Mouse (Mus musculus): ENCODE results near the gene Tgfbrap1.
"Not testable (repeated sequence)": the region's sequence is repeated elsewhere in the genome, so short reads cannot be mapped to it uniquely, and the experiment has no call there.

Gene Tgfbrap1

DNA sequence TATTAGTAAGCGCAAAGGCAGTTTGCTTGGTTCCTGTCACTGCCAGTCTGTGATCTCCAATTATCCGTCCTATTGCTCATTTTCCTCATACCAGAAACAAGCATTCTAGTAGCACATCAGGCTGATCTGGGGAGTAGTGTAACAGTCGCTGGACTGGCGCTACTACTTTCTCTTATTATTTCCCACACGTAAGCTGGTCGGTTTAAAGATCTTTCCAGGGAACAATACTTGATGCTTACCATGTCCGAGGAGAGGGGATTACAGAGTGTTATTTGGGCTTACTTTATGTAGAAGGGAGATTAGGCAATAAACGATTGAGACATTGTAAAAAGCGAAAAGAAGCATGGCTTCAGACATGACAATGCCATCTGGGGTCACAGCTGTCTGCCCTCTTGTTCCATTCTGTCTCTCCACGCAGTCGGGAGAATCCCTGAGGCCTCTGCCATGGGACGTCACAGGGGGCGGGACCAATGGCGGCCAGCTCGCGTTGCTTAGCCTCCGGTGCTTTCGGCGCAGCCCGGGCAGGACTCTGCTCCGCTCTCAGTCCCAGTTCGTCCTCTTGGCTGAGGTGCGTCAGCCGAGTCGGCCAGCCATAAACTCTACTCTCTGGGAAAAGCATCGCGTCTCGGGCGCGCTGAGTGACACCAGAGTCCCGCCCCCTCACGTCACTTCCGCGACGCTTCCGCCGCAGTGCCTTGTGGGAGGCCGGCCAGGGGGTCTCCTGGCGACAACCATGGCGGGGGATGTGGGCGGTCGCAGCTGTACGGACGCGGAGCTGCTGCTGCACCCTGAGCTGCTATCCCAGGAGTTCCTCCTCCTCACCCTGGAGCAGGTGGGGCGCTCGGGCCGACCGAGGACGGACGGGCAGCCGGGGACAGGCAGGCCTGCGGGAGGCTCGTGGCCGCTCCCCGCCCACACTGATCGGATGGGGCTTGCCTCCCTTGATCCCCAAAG lies at the start of gene Tgfbrap1, which contains the start of gene AI597479:
TSS of gene Tgfbrap1 (minus strand) at position 607 of the 954 bp plus-strand sequence.
TSS of gene AI597479 (plus strand) at position 680 of the 954 bp plus-strand sequence.
- DNase-seq (ENCODE audit: low spot score): peak; percentile 96

DNA sequence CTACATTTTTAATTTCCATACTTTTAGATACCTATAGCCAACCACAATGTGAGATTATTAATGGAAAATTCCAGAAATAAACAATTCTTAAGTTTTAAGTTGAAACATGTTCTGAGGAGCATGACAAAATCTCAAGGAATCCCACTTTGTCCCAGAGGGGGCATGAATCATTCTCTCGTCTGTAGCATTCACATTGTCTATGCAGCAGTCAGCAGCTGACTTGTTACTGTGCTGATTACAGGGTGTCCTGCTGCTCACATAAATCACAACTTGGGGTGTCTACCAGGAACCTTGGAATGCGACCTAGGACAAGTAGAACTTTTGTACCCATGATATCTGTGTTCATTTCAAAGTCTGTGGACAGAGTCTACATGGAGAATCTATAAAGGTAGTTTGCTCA lies 49.0 kb upstream of the Tgfbrap1 start:
- DNase-seq (ENCODE audit: low spot score): no peak

DNA sequence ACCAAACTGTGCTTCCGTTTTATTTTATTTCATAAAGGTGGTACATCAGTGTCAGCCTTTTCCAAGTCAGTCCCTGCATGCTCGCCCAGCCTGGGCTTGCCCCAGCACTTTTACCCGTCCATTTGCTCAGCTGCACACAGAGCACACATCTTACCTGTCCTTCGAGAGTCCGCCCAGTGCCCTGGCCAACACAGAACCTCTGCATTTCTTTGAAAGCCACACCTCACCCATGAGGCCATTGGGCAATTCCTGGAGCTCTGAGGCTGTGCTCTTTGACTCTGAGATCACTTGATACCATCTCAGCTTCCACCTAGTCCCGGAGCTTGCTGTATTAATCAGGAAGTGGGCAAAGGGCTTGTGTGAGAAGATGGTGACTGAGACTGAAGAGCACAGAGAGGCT lies 47.0 kb upstream of the Tgfbrap1 start:
- DNase-seq (ENCODE audit: low spot score): no peak

DNA sequence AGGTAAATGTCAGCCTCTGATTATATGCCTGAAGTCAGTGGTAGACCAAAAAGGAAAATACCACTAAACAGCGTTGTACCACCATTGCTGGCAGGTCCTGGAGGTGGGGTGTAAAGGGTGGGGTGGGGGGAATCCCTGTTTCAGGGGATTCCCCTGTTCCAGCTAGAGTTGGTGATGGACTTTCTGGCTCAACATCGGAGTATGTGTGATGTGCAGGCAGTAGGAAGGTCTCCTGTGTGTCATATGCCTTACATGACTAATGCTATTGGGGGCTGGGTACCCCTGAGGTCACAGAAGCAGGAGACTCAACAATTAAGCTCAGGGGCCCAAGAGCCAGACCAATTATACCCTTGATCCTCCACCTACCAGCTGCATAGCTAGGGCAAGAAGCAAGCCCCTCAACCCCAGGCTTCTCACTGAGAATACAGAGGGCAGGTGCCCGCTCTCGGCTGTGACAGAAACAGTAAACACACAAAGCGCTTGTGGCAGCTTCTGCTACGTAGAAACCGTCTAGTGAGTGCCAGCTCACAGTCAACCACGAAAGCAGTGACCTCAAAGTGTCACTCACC lies 46.0 kb upstream of the Tgfbrap1 start:
- no peak for DNase-seq (ENCODE audit: low spot score)

DNA sequence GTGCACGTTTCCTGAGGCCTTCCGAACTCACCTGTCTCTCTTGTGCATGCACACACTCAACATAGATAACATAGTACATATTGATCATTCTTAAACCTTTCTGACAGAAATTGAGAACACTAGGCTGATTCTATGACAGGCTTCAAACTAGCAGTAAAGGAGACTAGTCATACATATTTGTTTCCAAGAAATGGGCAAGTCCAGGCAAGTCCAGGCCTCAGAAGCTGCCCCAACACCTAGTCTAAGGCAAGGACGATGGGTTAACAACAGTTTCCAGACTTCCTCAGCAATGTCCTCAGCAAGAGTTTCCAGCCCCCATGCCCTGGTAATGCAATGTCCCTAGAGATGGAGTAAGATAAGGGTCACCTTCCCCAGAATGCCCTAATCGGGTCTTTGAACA lies 45.4 kb upstream of the Tgfbrap1 start:
- no peak for DNase-seq (ENCODE audit: low spot score)

DNA sequence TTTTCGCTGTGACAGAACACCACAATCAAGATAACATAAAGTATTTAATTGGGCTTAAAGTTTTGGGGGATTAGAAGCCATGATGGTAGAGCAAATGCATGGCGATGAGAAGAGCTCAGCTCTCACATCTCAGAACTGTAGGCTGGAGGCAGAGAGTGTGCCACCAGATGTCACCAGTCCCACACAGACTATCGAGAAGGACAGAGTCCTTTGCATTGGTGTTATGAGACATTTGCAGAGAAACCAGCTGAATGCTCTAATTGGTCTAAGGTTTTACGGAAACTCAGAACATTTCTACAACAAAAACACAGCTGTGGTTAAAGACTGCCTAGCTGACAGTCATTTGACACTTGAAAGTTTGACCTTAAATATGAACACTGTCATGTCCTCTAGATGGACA lies 44.8 kb upstream of the Tgfbrap1 start:
- DNase-seq (ENCODE audit: low spot score): peak; percentile 8

DNA sequence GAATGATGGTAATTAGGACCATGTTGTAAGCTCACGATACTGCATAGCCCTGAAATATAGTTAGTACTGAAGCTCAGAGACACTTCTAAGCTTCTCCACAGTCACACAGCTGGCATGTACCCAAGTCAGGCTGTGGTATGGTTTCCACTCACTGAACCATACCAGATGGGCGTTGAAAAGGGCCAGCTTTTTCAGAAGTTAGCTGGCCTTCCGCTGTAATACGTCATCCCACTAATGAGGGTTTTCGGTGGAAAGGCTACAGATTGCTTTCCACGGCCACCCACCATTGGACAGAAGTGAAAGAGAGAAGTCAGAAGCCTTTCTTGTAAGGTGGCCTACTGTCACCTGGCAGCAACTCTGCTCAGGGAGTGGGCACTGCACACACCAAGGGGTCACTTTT lies 44.4 kb upstream of the Tgfbrap1 start:
- DNase-seq (ENCODE audit: low spot score): no peak

DNA sequence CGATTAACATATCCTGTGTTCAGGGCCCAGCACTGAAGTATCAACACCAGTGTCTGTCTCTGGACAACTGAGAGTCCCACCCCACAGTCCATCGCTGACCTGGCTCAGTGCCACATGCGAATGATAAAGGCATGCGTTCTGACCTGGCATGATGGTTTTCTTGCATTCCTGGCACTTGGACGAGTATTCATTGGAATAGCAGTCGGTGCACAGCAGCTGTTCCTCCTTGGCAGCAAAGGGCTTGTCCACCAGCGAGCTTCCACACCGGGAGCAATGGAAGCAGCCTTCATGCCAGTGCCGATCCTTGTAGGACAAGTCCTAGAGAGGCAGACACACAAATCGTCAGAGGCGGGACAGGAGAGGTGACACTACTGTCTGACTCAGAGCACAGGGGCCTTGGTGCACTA lies 43.1 kb upstream of the Tgfbrap1 start:
- no peak for DNase-seq (ENCODE audit: low spot score)

DNA sequence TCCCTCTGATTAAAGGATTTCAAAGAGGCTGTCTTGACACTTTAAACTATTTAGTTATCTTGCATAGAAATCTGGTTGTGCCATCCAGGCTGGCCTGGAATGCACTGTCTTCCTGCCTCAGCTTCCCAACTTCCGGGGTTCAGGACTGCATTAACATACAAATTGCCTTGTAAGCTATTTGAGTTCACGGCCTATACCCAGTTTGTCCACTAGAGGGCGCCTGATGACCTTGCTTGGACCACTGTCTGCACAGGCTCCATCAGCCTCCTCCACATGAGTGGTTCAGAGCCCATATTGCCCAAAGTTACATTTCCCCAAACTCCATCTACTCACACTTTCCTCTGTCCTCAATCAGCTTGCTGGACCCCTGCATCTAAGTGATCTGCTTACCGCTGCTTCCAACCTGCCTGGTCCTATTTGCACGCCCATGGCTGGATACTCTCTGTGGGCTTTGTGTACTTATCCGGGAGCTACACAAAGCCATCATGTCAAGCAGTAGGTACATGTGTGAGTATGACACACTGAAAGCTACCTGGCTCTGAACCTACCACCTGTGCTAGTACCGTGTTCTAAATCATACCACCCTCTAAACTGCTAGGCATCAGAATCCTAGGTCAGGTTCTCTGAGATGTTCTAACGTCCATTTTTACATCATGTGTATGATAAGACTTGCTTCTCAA lies 41.3 kb upstream of the Tgfbrap1 start:
- peak; percentile 96 for DNase-seq (ENCODE audit: low spot score)

DNA sequence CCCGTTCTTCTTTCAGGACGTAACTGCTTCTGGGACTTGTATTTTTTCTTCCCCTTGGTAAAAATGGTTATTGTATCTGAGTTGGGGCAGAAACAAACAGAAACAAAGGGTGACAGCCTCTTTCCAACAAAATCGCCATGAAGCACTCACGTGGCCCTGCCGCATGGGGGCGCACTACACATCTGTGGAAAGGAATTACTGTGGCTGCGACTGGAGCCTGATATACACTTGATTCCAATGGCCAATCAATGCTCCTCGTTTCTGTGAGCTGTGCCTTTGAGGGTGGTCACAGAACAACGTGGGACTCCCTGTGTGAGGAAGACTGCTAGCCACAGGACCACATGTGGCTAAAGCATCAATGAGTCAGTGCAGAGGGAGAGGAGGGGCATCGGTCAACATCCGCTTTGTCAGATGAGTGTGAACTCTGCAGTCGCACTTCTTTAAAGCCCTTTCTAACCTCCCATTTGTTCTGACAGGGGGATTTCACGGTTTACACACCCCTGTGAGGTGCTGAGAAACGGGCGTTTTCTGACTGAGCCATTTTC lies 39.9 kb upstream of the Tgfbrap1 start:
- DNase-seq (ENCODE audit: low spot score): no peak

DNA sequence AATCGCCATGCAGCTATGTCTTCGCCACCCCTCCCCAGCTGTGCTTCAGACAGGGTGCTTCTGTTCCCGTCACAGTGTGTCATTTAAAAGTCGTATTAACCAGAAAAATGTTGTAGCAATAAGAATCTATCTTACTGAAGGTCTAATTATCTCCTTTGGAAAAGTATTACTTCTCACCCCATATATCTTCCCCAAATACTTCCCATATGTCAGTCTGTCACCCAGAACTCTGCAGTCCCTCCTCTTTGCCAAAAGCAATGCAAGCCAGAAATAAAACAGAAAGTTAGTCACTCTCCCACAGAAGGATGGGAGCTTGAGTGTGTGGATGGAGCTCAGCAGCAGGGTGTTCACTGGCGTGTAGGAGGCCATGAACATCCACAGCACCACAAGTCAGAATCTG lies 38.9 kb upstream of the Tgfbrap1 start:
- no peak for DNase-seq (ENCODE audit: low spot score)

DNA sequence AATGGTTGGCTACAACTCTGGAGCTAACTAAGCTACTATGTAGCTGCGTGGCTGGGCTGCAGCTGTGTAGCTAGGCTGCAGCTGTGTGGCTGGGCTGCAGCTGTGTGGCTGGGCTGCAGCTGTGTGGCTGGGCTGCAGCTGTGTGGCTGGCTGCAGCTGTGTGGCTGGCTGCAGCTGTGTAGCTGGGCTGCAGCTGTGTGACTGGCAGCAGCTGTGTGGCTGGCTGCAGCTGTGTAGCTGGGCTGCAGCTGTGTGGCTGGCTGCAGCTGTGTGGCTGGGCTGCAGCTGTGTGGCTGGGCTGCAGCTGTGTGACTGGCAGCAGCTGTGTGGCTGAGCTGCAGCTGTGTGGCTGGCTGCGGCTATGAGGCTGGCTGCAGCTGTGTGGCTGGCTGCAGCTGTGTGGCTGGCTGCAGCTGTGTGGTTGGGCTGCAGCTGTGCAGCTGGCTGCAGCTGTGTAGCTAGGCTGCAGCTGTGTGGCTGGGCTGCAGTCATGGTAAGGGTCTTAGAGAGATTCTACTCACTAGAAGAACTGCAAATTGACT lies 38.1 kb upstream of the Tgfbrap1 start:
- DNase-seq (ENCODE audit: low spot score): not testable (repeated sequence)

DNA sequence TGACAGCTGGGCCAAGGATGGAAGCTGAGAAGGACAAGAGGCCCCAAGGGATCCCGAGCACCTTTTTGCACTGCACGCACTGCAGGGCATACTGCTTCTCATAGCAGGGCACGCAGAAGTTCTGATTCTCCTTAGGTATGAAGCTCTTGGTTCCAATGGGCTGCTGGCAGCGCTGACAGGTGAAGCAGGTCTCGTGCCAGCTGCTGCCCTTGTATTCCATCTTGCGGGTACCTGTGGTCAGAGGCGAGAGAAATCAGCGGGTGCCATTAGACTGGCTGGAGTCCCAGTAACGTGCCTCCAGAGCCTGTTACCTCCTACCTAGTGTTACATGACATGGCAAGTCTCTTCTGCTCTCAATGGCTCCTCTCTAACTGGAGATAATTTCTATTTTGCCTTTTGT lies 33.2 kb upstream of the Tgfbrap1 start:
- no peak for DNase-seq (ENCODE audit: low spot score)

DNA sequence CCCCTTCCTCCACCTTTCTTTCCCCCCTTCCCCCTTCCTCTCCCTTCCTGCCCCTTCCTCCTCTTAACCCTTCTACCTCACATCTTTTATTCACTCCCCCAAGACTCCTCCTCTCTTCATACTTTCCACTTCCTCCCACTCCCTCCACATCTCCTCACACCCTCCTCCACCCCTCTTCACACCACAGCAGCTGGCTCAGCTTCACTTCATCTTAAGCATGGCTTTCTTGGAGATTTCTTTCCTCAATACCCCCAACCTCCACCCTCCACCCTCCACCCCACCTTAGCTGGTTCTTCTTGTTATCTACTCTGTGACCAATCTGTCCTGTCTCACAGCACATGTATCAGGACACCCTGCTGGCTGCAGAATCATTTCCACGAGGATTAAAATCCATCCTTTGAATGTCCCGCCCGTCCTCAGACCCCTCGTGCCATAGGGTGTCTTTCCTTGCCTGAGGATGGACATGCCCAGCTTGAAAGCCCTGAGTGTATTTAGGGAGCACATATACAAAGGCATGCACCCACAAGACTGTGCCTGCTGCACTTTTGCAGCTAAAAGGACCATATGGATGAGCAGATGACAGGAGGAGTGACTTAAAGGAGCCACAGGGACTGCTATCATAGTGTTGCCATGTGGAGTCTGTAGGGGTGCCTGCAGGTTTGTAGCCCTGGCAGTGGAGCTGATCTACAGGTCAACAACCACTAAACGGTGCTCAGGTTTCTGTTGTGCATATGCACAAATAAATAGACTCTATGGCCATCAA lies 32.0 kb upstream of the Tgfbrap1 start:
- no peak for DNase-seq (ENCODE audit: low spot score)

DNA sequence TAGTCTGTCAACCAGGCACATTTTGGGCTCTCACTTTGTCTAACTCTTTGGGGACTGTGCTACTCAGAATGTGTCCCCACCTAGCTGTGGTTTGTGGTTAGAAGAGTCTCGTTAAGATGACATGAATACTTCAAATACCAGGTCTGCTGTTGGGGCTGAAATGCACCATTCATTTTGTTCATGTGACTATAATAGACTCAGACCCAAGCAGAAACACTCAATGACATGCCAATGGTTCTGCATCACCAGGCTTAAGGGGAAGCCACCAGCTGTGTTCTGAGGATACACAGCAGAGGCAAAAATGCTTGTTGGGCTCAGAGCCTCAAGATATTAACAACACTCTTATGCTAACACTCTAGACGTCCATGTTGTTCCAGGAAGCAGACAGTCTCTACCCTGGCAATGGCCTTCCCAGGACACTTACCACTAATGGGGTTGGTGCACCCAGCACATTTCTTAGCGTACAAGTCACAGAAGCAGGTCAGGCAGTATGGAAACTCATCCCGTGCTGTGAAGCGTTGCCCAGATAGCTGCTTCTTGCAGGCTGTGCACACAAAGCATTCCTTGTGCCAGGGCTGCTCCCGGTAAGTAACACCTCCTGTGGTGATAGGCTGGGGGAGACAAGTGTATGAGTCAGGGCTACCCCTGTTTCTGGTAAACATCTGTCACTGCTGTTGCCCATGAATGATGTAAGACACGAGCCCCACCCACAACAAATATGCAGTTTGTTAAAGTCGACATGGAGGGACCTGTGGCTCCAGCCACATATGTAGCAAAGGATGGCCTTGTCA lies 29.6 kb upstream of the Tgfbrap1 start:
- no peak for DNase-seq (ENCODE audit: low spot score)

DNA sequence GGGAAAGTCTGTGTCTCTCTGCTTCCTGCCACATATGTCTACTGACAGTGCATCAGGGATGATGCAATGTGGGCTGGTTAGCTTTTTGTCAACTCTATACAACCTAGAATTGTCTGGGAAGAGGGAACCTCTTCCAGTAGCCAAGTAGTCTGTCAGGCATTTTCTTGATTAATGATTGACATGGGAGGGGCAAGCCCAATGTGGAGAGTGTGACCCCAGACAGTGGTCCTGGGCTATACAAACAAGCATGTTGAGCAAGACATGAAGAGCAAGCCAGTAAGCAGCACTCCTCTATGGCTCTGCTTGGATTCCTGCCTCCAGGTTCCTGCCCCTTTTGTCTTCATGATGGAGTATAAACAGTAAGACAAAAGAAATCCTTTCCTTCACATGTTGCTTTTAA lies 28.8 kb upstream of the Tgfbrap1 start:
- DNase-seq (ENCODE audit: low spot score): no peak

DNA sequence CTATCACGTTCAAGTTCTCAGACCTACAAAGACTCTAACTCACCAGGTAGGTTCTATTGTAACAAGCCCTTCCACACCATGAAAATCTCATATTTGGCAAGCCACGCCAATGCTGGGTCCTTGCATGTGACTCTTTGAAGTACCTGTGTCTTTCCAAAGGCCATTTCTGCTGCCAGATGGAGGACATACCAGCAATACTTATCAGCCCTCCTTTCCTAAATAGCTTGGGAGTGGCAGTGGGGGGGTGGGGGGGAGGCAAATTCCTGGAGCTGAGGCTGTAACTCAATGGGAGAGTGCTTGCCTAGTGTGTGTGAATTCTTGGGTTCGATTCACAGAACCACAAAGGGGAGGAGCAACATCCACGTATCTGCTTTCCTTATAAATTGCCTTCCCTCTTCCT lies 26.3 kb upstream of the Tgfbrap1 start:
- no peak for DNase-seq (ENCODE audit: low spot score)

DNA sequence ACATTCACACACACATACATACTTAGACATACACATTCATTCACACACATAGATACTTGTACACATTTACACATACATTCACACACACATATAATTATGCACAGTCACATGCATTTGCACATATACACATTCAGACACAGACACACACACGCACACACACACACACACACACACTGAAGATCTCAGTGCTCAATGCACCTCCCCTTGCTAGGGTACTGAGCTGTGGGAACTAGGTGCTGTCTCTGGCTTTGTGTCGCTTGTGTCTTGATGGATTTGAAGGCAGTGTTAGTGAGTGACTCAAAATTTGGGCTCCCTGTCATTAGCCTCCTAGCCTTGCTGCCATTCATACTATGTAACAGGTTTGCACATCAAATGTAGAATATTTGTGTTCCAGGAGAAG lies 24.2 kb upstream of the Tgfbrap1 start:
- no peak for DNase-seq (ENCODE audit: low spot score)

DNA sequence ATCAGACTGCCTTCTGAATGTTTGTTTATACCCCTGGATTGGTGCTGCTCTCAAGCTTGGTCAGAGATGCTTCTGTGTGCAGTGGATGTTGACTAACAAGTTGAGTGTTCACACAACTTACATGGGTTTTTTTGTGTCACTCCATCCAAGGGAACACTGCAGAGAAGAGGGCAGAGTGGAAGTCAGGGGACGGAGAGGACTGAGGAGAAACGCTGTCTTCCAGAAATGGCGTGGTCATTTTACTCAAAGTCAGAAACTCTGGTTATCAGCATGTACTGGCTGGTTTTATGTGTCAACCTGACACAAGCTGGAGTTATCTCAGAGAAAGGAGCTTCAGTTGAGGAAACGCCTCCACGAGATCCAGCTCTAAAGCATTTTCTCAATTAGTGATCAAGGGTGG lies 22.5 kb upstream of the Tgfbrap1 start:
- DNase-seq (ENCODE audit: low spot score): no peak

DNA sequence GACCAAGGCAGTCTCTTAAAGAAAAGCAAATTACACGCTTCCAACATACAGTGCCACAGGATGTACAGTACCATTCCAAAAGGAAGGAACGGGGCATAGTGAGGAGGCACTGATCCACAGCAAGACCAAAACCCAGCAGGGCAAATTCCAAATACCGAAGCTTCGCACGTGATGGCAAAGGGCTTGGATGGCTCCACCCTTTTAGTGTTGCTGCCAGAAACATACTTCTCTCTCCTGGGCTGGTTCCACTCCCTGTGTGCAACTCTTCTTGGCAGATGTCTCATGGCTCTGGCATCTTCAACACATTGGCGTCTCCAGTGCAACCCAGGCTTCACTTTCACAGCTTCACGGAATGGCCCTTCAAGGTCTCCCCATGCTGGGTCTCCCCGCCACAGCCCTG lies 19.0 kb upstream of the Tgfbrap1 start:
- no peak for DNase-seq (ENCODE audit: low spot score)

DNA sequence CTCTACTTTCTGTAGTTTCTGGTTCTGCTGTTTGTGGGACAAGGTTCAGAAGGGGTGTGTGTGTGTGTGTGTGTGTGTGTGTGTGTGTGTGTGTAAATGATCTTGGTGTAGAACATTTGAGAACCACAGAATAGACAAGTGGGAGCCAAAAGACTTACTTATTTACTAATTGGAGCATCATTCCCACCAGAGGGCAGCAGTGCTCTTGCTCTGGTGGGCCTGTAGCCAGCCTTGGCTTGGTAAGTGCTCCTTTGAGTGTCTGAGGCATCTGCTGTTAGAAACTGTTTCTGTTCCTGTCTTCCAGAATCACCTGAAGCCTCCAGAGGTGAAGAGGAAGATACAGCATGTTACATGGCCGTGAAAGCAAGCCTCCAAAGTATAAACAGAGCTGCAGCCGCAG lies 14.4 kb upstream of the Tgfbrap1 start:
- peak; percentile 70 for DNase-seq (ENCODE audit: low spot score)

Data from embryo, embryonic 10.5 days (tissue).